Mouse (Mus musculus): ENCODE data around the gene Ptov1. TPM values are rescaled to one million over a fixed set of nuclear protein-coding genes. Genes with fewer than 3 reads are reported as not detected.
A peak's percentile ranks its signal among the peaks of the same experiment; 100 is the strongest.

The Ptov1 gene
- polyA plus RNA-seq, 1 experiment from 2014 or later: 156 TPM

- peak within 1 kb of the TSS; percentile 94 for H3K9ac ChIP-seq (ENCODE audit: low read length)
- H3K4me2 ChIP-seq (ENCODE audit: low read depth, low read length): peak within 1 kb of the TSS; percentile 92
- peak within 1 kb of the TSS; percentile 92 for H3K4me3 ChIP-seq (replicated peaks; ENCODE audit: low read length)
- peaks cover 37% of the 10 kb centered on the region for H3K4me1 ChIP-seq (ENCODE audit: control insufficient read depth, insufficient read depth, low read length)
- peak within 1 kb of the TSS; percentile 98 for H3K27ac ChIP-seq (ENCODE audit: low read length)
- under 1% methylated on average over 56 of the region's 56 CpGs for WGBS
- ATAC-seq (ENCODE audit: insufficient read depth, low FRiP score): peak; percentile 79
- H3K9me3 ChIP-seq (replicated peaks; ENCODE audit: control insufficient read depth, low read length): no peaks in the 10 kb centered on the region
- no peaks in the 10 kb centered on the region for H3K27me3 ChIP-seq (ENCODE audit: control insufficient read depth, insufficient read depth, low read length)
- no peaks in the 10 kb centered on the region for H3K36me3 ChIP-seq (ENCODE audit: control insufficient read depth, insufficient read depth, low read length)
These were observed 22.8 kb upstream of the Ptov1 start, which contains the start of gene Med25 for GRCm38 (mm10) chr7:44892276-44892921. Gene Med25 (minus strand): TSS chr7:44892712.

GRCm38 (mm10) chr7:44891611-44892010, 22.0 kb upstream of the Ptov1 start:
- 15% methylated on average over 6 of the region's 6 CpGs for WGBS

DNA sequence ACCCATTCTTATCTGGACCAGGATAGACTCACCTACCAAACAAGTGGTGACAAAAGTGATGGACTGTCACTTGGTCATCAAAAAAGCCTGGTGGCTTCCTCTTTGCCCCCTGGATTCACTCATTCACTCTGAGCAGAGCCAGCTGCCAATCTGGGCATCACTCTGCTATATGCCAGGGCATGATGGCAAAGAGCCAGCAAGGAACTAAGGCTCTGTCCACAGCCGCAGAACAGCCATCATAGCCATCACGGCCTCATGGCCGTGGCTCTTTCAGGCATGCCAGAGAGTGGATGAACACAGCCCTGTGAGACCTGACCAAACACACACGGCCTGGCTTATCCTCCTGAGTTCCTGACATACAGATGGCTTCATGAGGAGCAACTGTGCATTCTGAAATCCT, 21.1 kb upstream of the Ptov1 start:
- Histone ChIP-seq H3K9me3 (replicated peaks; ENCODE audit: control insufficient read depth, low read length) (no peaks in the 10 kb centered on the region), H3K27ac (ENCODE audit: low read length) (no peak overlapping the region), H3K4me1 (ENCODE audit: control insufficient read depth, insufficient read depth, low read length) (peaks cover 27% of the 10 kb centered on the region), H3K9ac (ENCODE audit: low read length) (0 out of 2 replicates have a peak overlapping the region, but pooled peaks have one; percentile 94), H3K4me2 (ENCODE audit: low read depth, low read length) (peak overlapping the region; percentile 92), H3K36me3 (ENCODE audit: control insufficient read depth, insufficient read depth, low read length) (no peaks in the 10 kb centered on the region), H3K27me3 (ENCODE audit: control insufficient read depth, insufficient read depth, low read length) (no peaks in the 10 kb centered on the region), H3K4me3 (replicated peaks; ENCODE audit: low read length) (peak overlapping the region; percentile 92; the same call in 1 of the 2 replicates)
- WGBS: 84% methylated on average over 4 of the region's 4 CpGs
- ATAC-seq (ENCODE audit: insufficient read depth, low FRiP score): no peak

More at GRCm38 (mm10) chr7:44891611-44892010, 22.0 kb upstream of the Ptov1 start:
- Histone ChIP-seq H3K4me2 (ENCODE audit: low read depth, low read length) (peak overlapping the region; percentile 92), H3K9ac (ENCODE audit: low read length) (peak overlapping the region; percentile 94), H3K27me3 (ENCODE audit: control insufficient read depth, insufficient read depth, low read length) (no peaks in the 10 kb centered on the region), H3K4me3 (replicated peaks; ENCODE audit: low read length) (peak overlapping the region; percentile 92), H3K4me1 (ENCODE audit: control insufficient read depth, insufficient read depth, low read length) (peaks cover 29% of the 10 kb centered on the region), H3K27ac (ENCODE audit: low read length) (peak overlapping the region; percentile 98), H3K36me3 (ENCODE audit: control insufficient read depth, insufficient read depth, low read length) (no peaks in the 10 kb centered on the region), H3K9me3 (replicated peaks; ENCODE audit: control insufficient read depth, low read length) (no peaks in the 10 kb centered on the region)
- no peak for ATAC-seq (ENCODE audit: insufficient read depth, low FRiP score)

DNA sequence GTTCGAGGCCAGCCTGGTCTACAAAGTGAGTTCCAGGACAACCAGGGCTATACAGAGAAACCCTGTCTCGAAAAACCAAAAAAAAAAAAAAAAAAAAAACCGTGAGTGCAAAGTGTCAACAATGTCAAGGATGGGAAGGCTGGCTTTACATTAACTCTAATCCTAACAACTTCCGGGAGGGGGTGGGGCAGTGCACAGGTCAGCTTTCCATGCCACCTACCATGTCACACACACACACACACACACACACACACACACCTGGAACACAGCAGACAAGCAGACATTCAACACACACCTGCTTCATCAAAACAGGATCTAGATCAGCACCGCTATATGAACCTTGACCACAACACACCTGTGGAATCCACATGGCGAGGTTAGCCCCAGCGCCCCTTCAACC, 20.6 kb upstream of the Ptov1 start:
- H3K4me2 ChIP-seq (ENCODE audit: low read depth, low read length): no peak overlapping the region
- 72% methylated on average over 6 of the region's 7 CpGs for WGBS

DNA sequence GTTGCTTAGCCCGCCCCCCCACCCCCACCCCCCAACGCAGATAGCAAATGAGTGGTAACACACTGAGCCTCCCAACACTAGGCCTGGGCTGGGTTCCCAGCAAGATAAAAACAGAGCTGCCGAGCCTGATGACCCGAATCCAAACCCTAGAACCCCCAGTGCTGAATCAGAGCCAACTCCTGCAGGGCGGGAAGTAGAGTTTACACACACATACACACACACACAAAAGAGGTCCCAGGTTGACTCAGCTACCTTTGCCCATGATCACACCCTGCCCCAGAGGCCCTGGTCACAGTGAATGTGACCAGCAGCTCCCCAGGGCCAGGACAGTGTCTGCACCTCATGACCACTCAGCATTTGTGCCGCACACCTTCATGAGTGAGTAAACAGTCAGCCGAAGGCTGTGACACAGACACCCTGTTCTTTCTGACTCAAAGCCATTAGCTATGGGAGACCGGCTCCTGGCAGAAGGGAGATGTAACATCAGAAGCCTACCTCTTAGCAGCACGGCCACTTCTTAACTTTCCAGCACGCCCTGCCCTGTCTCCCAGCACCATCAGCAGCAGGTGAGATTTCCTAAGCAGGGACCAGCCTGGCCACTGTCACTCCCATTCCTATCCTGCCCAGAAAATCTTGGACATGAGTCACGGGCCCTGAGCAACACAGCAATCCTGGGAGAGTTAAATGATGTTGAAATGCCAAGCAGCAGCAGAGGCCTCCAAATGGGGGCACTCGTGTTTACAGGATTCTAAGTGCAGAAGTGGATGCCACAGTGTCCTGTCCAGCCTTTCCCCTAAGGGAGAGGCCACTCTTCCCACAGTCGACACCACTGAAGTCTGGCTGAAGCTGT, 18.9 kb upstream of the Ptov1 start:
- no peaks in the 10 kb centered on the region for H3K27me3 ChIP-seq (ENCODE audit: control insufficient read depth, insufficient read depth, low read length)
- H3K4me3 ChIP-seq (replicated peaks; ENCODE audit: low read length): no peak overlapping the region
- no peak overlapping the region for H3K4me2 ChIP-seq (ENCODE audit: low read depth, low read length)
- 77% methylated on average over 13 of the region's 13 CpGs for WGBS
- H3K9ac ChIP-seq (ENCODE audit: low read length): no peak overlapping the region
- no peak for ATAC-seq (ENCODE audit: insufficient read depth, low FRiP score)
- H3K9me3 ChIP-seq (replicated peaks; ENCODE audit: control insufficient read depth, low read length): no peaks in the 10 kb centered on the region
- peaks cover 17% of the 10 kb centered on the region for H3K4me1 ChIP-seq (ENCODE audit: control insufficient read depth, insufficient read depth, low read length)
- H3K36me3 ChIP-seq (ENCODE audit: control insufficient read depth, insufficient read depth, low read length): peaks cover 3% of the 10 kb centered on the region; the same call in 1 of the 2 replicates
- H3K27ac ChIP-seq (ENCODE audit: low read length): 0 out of 2 replicates have a peak overlapping the region, but pooled peaks have one; percentile 10

More for the DNA sequence above, 20.6 kb upstream of the Ptov1 start:
- Histone ChIP-seq H3K9ac (ENCODE audit: low read length) (0 out of 2 replicates have a peak overlapping the region, but pooled peaks have one; percentile 24), H3K27me3 (ENCODE audit: control insufficient read depth, insufficient read depth, low read length) (no peaks in the 10 kb centered on the region), H3K4me3 (replicated peaks; ENCODE audit: low read length) (no peak overlapping the region), H3K9me3 (replicated peaks; ENCODE audit: control insufficient read depth, low read length) (no peaks in the 10 kb centered on the region), H3K27ac (ENCODE audit: low read length) (no peak overlapping the region), H3K4me1 (ENCODE audit: control insufficient read depth, insufficient read depth, low read length) (peaks cover 24% of the 10 kb centered on the region), H3K36me3 (ENCODE audit: control insufficient read depth, insufficient read depth, low read length) (no peaks in the 10 kb centered on the region)
- ATAC-seq (ENCODE audit: insufficient read depth, low FRiP score): no peak

DNA sequence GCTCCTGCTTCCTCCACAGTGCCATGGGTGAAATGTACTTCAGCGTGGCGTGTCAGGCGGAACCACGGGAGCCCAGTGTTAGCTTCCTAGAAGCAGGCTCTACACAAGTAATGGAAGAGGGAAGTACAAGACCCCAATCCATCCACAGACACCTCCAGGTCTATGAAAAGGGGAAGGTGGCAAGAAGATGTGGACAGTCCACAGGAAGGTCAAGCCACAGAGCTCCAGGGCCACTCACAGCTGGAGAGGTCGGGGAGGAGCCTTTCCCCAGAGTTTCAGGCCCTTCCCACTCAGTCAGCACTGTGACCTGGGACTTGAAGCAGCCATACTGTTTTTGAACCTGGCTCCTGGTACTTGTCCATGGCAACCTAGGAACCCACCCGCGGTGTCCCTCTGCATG, 17.4 kb upstream of the Ptov1 start:
- no peak for ATAC-seq (ENCODE audit: insufficient read depth, low FRiP score)
- Histone ChIP-seq H3K4me1 (ENCODE audit: control insufficient read depth, insufficient read depth, low read length) (peaks cover 15% of the 10 kb centered on the region), H3K4me2 (ENCODE audit: low read depth, low read length) (no peak overlapping the region), H3K4me3 (replicated peaks; ENCODE audit: low read length) (no peak overlapping the region), H3K27ac (ENCODE audit: low read length) (no peak overlapping the region), H3K36me3 (ENCODE audit: control insufficient read depth, insufficient read depth, low read length) (peaks cover 12% of the 10 kb centered on the region), H3K9ac (ENCODE audit: low read length) (no peak overlapping the region), H3K27me3 (ENCODE audit: control insufficient read depth, insufficient read depth, low read length) (no peaks in the 10 kb centered on the region), H3K9me3 (replicated peaks; ENCODE audit: control insufficient read depth, low read length) (no peaks in the 10 kb centered on the region)
- 89% methylated on average over 7 of the region's 7 CpGs for WGBS

- H3K9ac ChIP-seq (ENCODE audit: low read length): no peak overlapping the region
- no peaks in the 10 kb centered on the region for H3K4me1 ChIP-seq (ENCODE audit: control insufficient read depth, insufficient read depth, low read length)
- peaks cover 24% of the 10 kb centered on the region for H3K36me3 ChIP-seq (ENCODE audit: control insufficient read depth, insufficient read depth, low read length)
- no peak for ATAC-seq (ENCODE audit: insufficient read depth, low FRiP score)
- H3K9me3 ChIP-seq (replicated peaks; ENCODE audit: control insufficient read depth, low read length): no peaks in the 10 kb centered on the region
- no peak overlapping the region for H3K27ac ChIP-seq (ENCODE audit: low read length)
- H3K27me3 ChIP-seq (ENCODE audit: control insufficient read depth, insufficient read depth, low read length): no peaks in the 10 kb centered on the region
- 95% methylated on average over 5 of the region's 5 CpGs for WGBS
- H3K4me3 ChIP-seq (replicated peaks; ENCODE audit: low read length): no peak overlapping the region
- no peak overlapping the region for H3K4me2 ChIP-seq (ENCODE audit: low read depth, low read length)
These were observed 15.0 kb upstream of the Ptov1 start for GRCm38 (mm10) chr7:44884637-44885036.

DNA sequence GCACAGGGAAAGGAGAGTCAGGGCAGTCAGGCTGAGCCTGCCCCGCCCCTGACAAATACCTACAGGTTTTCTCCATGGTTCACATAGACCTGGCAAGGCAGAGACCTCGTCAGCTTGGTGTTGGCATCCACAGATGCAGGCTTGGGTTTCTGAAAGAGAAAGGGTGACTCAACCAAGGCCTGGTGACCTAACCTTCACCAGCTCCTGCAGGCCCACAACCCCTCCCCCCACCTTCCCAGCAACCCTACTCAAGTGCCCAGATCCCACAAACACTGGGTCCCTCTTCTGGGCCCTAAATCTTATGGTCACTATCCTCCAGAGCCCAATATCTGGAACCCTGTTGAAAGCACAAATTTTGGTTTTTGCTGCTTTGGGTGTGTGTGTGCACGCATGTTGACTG, 13.4 kb upstream of the Ptov1 start:
- Histone ChIP-seq H3K36me3 (ENCODE audit: control insufficient read depth, insufficient read depth, low read length) (peaks cover 25% of the 10 kb centered on the region), H3K4me3 (replicated peaks; ENCODE audit: low read length) (no peak overlapping the region), H3K4me2 (ENCODE audit: low read depth, low read length) (no peak overlapping the region), H3K9ac (ENCODE audit: low read length) (no peak overlapping the region), H3K4me1 (ENCODE audit: control insufficient read depth, insufficient read depth, low read length) (no peaks in the 10 kb centered on the region), H3K27ac (ENCODE audit: low read length) (no peak overlapping the region), H3K9me3 (replicated peaks; ENCODE audit: control insufficient read depth, low read length) (no peaks in the 10 kb centered on the region), H3K27me3 (ENCODE audit: control insufficient read depth, insufficient read depth, low read length) (no peaks in the 10 kb centered on the region)
- WGBS: 87% methylated on average over 3 of the region's 3 CpGs
- ATAC-seq (ENCODE audit: insufficient read depth, low FRiP score): no peak

GRCm38 (mm10) chr7:44877833-44878232, 8.2 kb upstream of the Ptov1 start:
- peaks cover 30% of the 10 kb centered on the region for H3K36me3 ChIP-seq (ENCODE audit: control insufficient read depth, insufficient read depth, low read length)
- peaks cover 1% of the 10 kb centered on the region; the same call in 1 of the 2 replicates for H3K4me1 ChIP-seq (ENCODE audit: control insufficient read depth, insufficient read depth, low read length)
- H3K27ac ChIP-seq (ENCODE audit: low read length): no peak overlapping the region
- WGBS: 86% methylated on average over 14 of the region's 14 CpGs
- no peak overlapping the region for H3K4me2 ChIP-seq (ENCODE audit: low read depth, low read length)
- H3K27me3 ChIP-seq (ENCODE audit: control insufficient read depth, insufficient read depth, low read length): no peaks in the 10 kb centered on the region
- no peaks in the 10 kb centered on the region for H3K9me3 ChIP-seq (replicated peaks; ENCODE audit: control insufficient read depth, low read length)
- H3K9ac ChIP-seq (ENCODE audit: low read length): no peak overlapping the region
- no peak for ATAC-seq (ENCODE audit: insufficient read depth, low FRiP score)
- no peak overlapping the region for H3K4me3 ChIP-seq (replicated peaks; ENCODE audit: low read length)
